Mouse (Mus musculus): Measurements from ENCODE around the gene Tuba3a. TPM values are rescaled to one million over a fixed set of nuclear protein-coding genes. Genes with fewer than 3 reads are reported as not detected.

Gene Tuba3a
- total and polyA plus RNA-seq, 3 experiments: not detected

DNA sequence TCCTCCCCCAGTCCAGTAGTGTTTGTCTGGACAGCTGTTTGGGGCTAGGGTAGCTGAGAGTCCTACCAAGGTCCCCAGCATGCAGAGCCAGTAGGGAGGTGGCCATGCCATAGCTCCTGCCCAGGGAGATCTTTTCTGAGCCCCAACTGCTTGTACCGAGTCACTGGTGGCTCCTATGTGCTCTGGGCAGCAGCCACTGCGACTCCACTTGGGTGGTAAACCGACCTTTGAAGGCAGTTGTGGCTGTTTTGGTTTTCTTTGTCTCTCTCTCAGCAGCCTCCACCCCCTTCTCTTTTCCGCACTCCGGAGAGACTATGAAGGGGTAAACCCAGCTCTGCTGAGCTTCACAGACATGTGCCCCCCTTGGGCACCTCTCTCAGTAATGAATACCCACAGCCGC lies 49.1 kb downstream of the Tuba3a start, which contains the start of gene Cd27:
Cd27 (minus strand) TSS at position 229 of the 400 bp plus-strand sequence.
- in situ Hi-C loops (cut with MboI; ENCODE audit: low pct_ligation_motif_present, low pct_unique_long_range_greater_than_20kb, low sequenced_read_pairs): no loop called here
- no peak within 1 kb of the TSS for H3K9ac ChIP-seq (ENCODE audit: insufficient read depth, low read depth)
- no peak within 1 kb of the TSS for H3K4me3 ChIP-seq (replicated peaks in 1 of 3; ENCODE audit: low read depth in 2 of 3, low read length in 2 of 3, poor library complexity in 1 of 3)
- H3K27ac ChIP-seq (ENCODE audit: insufficient read depth, low read depth): no peak within 1 kb of the TSS
- H3K27me3 ChIP-seq (replicated peaks): no peaks in the 10 kb centered on the region
- TF ChIP-seq MAX (IDR thresholded peaks at IDR 0.05; ENCODE audit: low read length): no peak
- TF ChIP-seq RAD21 (IDR thresholded peaks at IDR 0.05; ENCODE audit: low read depth, low read length): no peak
- no peak for TF ChIP-seq ZMIZ1 (IDR thresholded peaks at IDR 0.05; ENCODE audit: low read depth, low read length)
- no peak for TF ChIP-seq CHD2 (IDR thresholded peaks at IDR 0.05; ENCODE audit: low read length)
- TF ChIP-seq MAFK (IDR thresholded peaks at IDR 0.05; ENCODE audit: insufficient replicate concordance, low read length): no peak
- no peak for TF ChIP-seq SMC3 (IDR thresholded peaks at IDR 0.05; ENCODE audit: low read depth, low read length)
- no peaks in the 10 kb centered on the region for H3K79me2 ChIP-seq (replicated peaks; ENCODE audit: control insufficient read depth, extremely low read depth, insufficient read depth, poor library complexity, severe bottlenecking)
- H3K36me3 ChIP-seq (replicated peaks in 1 of 2; ENCODE audit: control insufficient read depth in 1 of 2, insufficient read depth in 1 of 2, low read length in 1 of 2): peaks cover 8 to 68% of the 10 kb centered on the region in 2 experiments
- dilution Hi-C loops (cut with MboI; ENCODE audit: extremely low pct_ligation_motif_present, extremely low pct_unique_long_range_greater_than_20kb, low sequenced_read_pairs): no loop called here
- H3K4me2 ChIP-seq (ENCODE audit: insufficient read depth, low read depth, poor library complexity, severe bottlenecking): no peak within 1 kb of the TSS
- peaks cover 2 to 41% of the 10 kb centered on the region in 2 experiments; a peak in 3 of 4 replicates for H3K4me1 ChIP-seq (ENCODE audit: control insufficient read depth in 1 of 2, insufficient read depth in 2 of 2)
- H3K9me3 ChIP-seq (replicated peaks; ENCODE audit: low read length): no peaks in the 10 kb centered on the region
- DNase-seq (ENCODE audit: extremely low read depth): no peak

DNA sequence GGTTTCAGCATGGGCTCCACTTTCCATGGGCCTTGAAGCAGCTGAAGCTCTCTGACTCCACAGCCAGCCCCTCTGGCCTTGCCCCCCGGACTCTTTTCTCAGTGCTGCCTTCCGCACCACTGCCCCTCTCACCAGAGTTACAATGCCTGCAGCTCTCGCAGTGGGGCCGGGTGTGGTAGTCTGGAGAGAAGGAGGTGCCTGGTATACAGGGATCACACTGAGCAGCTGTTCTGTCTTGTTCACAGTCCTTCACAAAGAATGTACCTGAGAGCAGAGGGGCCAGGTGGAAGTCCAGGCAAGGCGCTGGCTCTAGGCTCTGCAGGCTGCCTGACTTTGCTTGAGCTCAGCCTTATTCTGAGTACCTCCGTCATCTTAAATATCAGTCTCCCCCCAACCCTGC lies 49.5 kb downstream of the Tuba3a start:
- no peaks in the 10 kb centered on the region for H3K9me3 ChIP-seq (replicated peaks; ENCODE audit: low read length)
- peaks cover 0 to 39% of the 10 kb centered on the region in 2 experiments; a peak in 2 of 4 replicates for H3K4me1 ChIP-seq (ENCODE audit: control insufficient read depth in 1 of 2, insufficient read depth in 2 of 2)
- H3K4me2 ChIP-seq (ENCODE audit: insufficient read depth, low read depth, poor library complexity, severe bottlenecking): no peak overlapping the region
- DNase-seq (ENCODE audit: extremely low read depth): no peak
- no peak overlapping the region for H3K27ac ChIP-seq (ENCODE audit: insufficient read depth, low read depth)
- H3K27me3 ChIP-seq (replicated peaks): no peaks in the 10 kb centered on the region
- no peak overlapping the region for H3K4me3 ChIP-seq (replicated peaks in 1 of 3; ENCODE audit: low read depth in 2 of 3, low read length in 2 of 3, poor library complexity in 1 of 3)
- dilution Hi-C loops (cut with MboI; ENCODE audit: extremely low pct_ligation_motif_present, extremely low pct_unique_long_range_greater_than_20kb, low sequenced_read_pairs) (no loop called here), in situ Hi-C loops (cut with MboI; ENCODE audit: low pct_ligation_motif_present, low pct_unique_long_range_greater_than_20kb, low sequenced_read_pairs) (no loop called here)
- no peak overlapping the region for H3K9ac ChIP-seq (ENCODE audit: insufficient read depth, low read depth)
- H3K79me2 ChIP-seq (replicated peaks; ENCODE audit: control insufficient read depth, extremely low read depth, insufficient read depth, poor library complexity, severe bottlenecking): no peaks in the 10 kb centered on the region
- peaks cover 8 to 63% of the 10 kb centered on the region in 2 experiments for H3K36me3 ChIP-seq (replicated peaks in 1 of 2; ENCODE audit: control insufficient read depth in 1 of 2, insufficient read depth in 1 of 2, low read length in 1 of 2)
- no peak for TF ChIP-seq ZMIZ1 (IDR thresholded peaks at IDR 0.05; ENCODE audit: low read depth, low read length)

DNA sequence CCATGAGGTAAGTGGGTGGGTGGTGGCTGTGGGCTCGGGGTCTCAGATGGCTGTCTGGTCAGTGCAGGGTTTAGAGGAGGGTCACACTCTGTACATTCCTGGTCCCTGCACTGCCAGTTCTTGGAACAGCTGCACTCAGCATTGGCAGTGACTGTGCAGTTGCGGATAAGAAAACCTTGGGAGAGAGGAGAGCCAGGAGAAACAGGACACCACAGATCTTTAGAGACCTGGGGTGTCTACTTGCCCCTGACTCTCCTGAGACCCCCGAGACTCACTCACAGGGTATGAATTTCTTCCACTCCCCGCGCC lies 51.4 kb downstream of the Tuba3a start:
- dilution Hi-C loops (cut with MboI; ENCODE audit: extremely low pct_ligation_motif_present, extremely low pct_unique_long_range_greater_than_20kb, low sequenced_read_pairs) (no loop called here), in situ Hi-C loops (cut with MboI; ENCODE audit: low pct_ligation_motif_present, low pct_unique_long_range_greater_than_20kb, low sequenced_read_pairs) (no loop called here)
- Histone ChIP-seq H3K27ac (ENCODE audit: insufficient read depth, low read depth) (no peak overlapping the region), H3K4me1 (ENCODE audit: control insufficient read depth in 1 of 2, insufficient read depth in 2 of 2) (peaks cover 8 to 49% of the 10 kb centered on the region in 2 experiments), H3K27me3 (replicated peaks) (no peaks in the 10 kb centered on the region), H3K4me3 (replicated peaks in 1 of 3; ENCODE audit: low read depth in 2 of 3, low read length in 2 of 3, poor library complexity in 1 of 3) (no peak overlapping the region), H3K9me3 (replicated peaks; ENCODE audit: low read length) (no peaks in the 10 kb centered on the region), H3K79me2 (replicated peaks; ENCODE audit: control insufficient read depth, extremely low read depth, insufficient read depth, poor library complexity, severe bottlenecking) (no peaks in the 10 kb centered on the region), H3K36me3 (replicated peaks in 1 of 2; ENCODE audit: control insufficient read depth in 1 of 2, insufficient read depth in 1 of 2, low read length in 1 of 2) (peaks cover 5 to 54% of the 10 kb centered on the region in 2 experiments), H3K4me2 (ENCODE audit: insufficient read depth, low read depth, poor library complexity, severe bottlenecking) (no peak overlapping the region), H3K9ac (ENCODE audit: insufficient read depth, low read depth) (no peak overlapping the region)
- DNase-seq (ENCODE audit: extremely low read depth): no peak
- no peak for TF ChIP-seq IRF4 (IDR thresholded peaks at IDR 0.05; ENCODE audit: low read depth, low read length)
- TF ChIP-seq MEF2A (IDR thresholded peaks at IDR 0.05; ENCODE audit: borderline replicate concordance, low read depth, low read length): no peak
- TF ChIP-seq POLR2AphosphoS2 (IDR thresholded peaks at IDR 0.05; ENCODE audit: low read depth, low read length): no peak
- no peak for TF ChIP-seq RAD21 (IDR thresholded peaks at IDR 0.05; ENCODE audit: low read depth, low read length)
- no peak for TF ChIP-seq ETS1 (conservative IDR thresholded peaks at IDR 0.05; ENCODE audit: low read depth, low read length)
- no peak for TF ChIP-seq RCOR1 (conservative IDR thresholded peaks at IDR 0.05; ENCODE audit: low read depth, low read length)
- TF ChIP-seq CHD1 (IDR thresholded peaks at IDR 0.05; ENCODE audit: low read depth, low read length): no peak
- no peak for TF ChIP-seq UBTF (IDR thresholded peaks at IDR 0.05; ENCODE audit: low read depth, low read length)
- no peak for TF ChIP-seq USF1 (IDR thresholded peaks at IDR 0.05; ENCODE audit: low read depth, low read length)
- no peak for TF ChIP-seq PAX5 (IDR thresholded peaks at IDR 0.05; ENCODE audit: low read length)
- no peak for TF ChIP-seq ZMIZ1 (IDR thresholded peaks at IDR 0.05; ENCODE audit: low read depth, low read length)
- TF ChIP-seq ZKSCAN1 (IDR thresholded peaks at IDR 0.05; ENCODE audit: borderline replicate concordance, low read depth, low read length): no peak
- no peak for TF ChIP-seq MAX (IDR thresholded peaks at IDR 0.05; ENCODE audit: low read length)
- no peak for TF ChIP-seq NELFE (IDR thresholded peaks at IDR 0.05; ENCODE audit: low read depth, low read length)
- TF ChIP-seq JUN (IDR thresholded peaks at IDR 0.05; ENCODE audit: insufficient read depth, low read depth, low read length): no peak

All from CH12.LX (cell line).